Mouse (Mus musculus) myocyte (in vitro differentiated cells): ENCODE results near the gene Selenok. TPM values are rescaled to one million over a fixed set of nuclear protein-coding genes. Genes with fewer than 3 reads are reported as not detected.

ENCODE experiments used
- H3K27me3 ChIP-seq: one replicate; pipeline ENCODE4 v1.6.1; 2011; ENCODE audit not compliant: control insufficient read depth, insufficient read depth, insufficient read length
- H3K36me3 ChIP-seq: one replicate; pipeline ENCODE4 v1.6.1; 2011; ENCODE audit not compliant: control insufficient read depth, insufficient read depth
- H3K4me2 ChIP-seq: one replicate; pipeline ENCODE4 v1.6.1; 2011; ENCODE audit warnings: low read depth, control low read depth
- H3K4me3 ChIP-seq: one replicate; pipeline ENCODE4 v1.5.1; 2011; ENCODE audit warnings: mild to moderate bottlenecking, control low read depth, moderate library complexity
- H3K79me2 ChIP-seq: one replicate; pipeline ENCODE4 v1.6.1; 2011; ENCODE audit not compliant: control insufficient read depth, insufficient read depth
- H3ac ChIP-seq: one replicate; pipeline ENCODE4 v1.6.1; 2011; ENCODE audit not compliant: control insufficient read depth, insufficient read length
- CEBPB ChIP-seq: IDR thresholded peaks from 2 replicates; pipeline ENCODE4 v1.6.1; 2011; ENCODE audit warnings: mild to moderate bottlenecking, moderate library complexity; ENCODE audit not compliant: poor library complexity, insufficient read depth, severe bottlenecking
- E2F4 ChIP-seq: IDR thresholded peaks from one replicate; pipeline ENCODE4 v1.6.1; 2011; ENCODE audit warnings: mild to moderate bottlenecking, control low read depth, moderate library complexity; ENCODE audit not compliant: insufficient read depth
- MAX ChIP-seq: IDR thresholded peaks from one replicate; pipeline ENCODE4 v1.6.1; 2011; ENCODE audit warnings: low read depth, mild to moderate bottlenecking, control low read depth
- MYOD1 ChIP-seq, 3 experiments: IDR thresholded peaks; one replicate each; pipeline ENCODE4 v1.6.1; 2011; ENCODE audit warnings: control low read depth in 2 of 3, low read depth in 2 of 3, mild to moderate bottlenecking in 2 of 3, moderate library complexity in 1 of 3; ENCODE audit not compliant: insufficient read length in 2 of 3, control insufficient read depth in 1 of 3
- MYOG ChIP-seq, 3 experiments: IDR thresholded peaks; one replicate each; pipeline ENCODE4 v1.6.1; 2011; ENCODE audit warnings: control low read depth in 2 of 3, low read depth in 2 of 3, mild to moderate bottlenecking in 2 of 3; ENCODE audit not compliant: insufficient read length in 2 of 3, control insufficient read depth in 1 of 3, insufficient read depth in 1 of 3
- POLR2A ChIP-seq: IDR thresholded peaks from one replicate; pipeline ENCODE4 v1.6.1; 2011; ENCODE audit warnings: low read depth, mild to moderate bottlenecking, control low read depth, moderate library complexity; ENCODE audit not compliant: insufficient read length
- POLR2AphosphoS2 ChIP-seq: IDR thresholded peaks from one replicate; pipeline ENCODE4 v1.6.1; 2011; ENCODE audit warnings: low read depth, control low read depth; ENCODE audit not compliant: insufficient read length
- REST ChIP-seq: IDR thresholded peaks from one replicate; pipeline ENCODE4 v1.6.1; 2011; ENCODE audit warnings: mild to moderate bottlenecking, control low read depth, moderate library complexity; ENCODE audit not compliant: insufficient read depth, insufficient read length
- SRF ChIP-seq: IDR thresholded peaks from one replicate; pipeline ENCODE4 v1.6.1; 2011; ENCODE audit warnings: low read depth; ENCODE audit not compliant: control insufficient read depth, insufficient read length
- TCF12 ChIP-seq: IDR thresholded peaks from one replicate; pipeline ENCODE4 v1.6.1; 2011; ENCODE audit warnings: mild to moderate bottlenecking, control low read depth; ENCODE audit not compliant: poor library complexity, insufficient read depth, severe bottlenecking
- TCF3 ChIP-seq: IDR thresholded peaks from one replicate; pipeline ENCODE4 v1.6.1; 2011; ENCODE audit warnings: low read depth, control low read depth; ENCODE audit not compliant: insufficient read length
- USF1 ChIP-seq: IDR thresholded peaks from one replicate; pipeline ENCODE4 v1.6.1; 2011; ENCODE audit warnings: low read depth, mild to moderate bottlenecking, control low read depth, moderate library complexity
- polyA plus RNA-seq: library from polyadenylated mRNA; unstranded; fragments of >200 nt; fragmentation: generic; extraction: Trizol; gene quantifications from one replicate; pipeline ENCODE4 v1.2.1, GENCODE M21; 2012; ENCODE audit warnings: missing spikeins

Selenok gene
- polyA plus RNA-seq, 1 experiment: 102 TPM

- H3ac ChIP-seq: no peak overlapping the region
- peaks cover 29% of the 10 kb centered on the region for H3K27me3 ChIP-seq
- no peak overlapping the region for H3K4me2 ChIP-seq
- no peak for TF ChIP-seq POLR2AphosphoS2
- TF ChIP-seq CEBPB: no peak
- TF ChIP-seq POLR2A: no peak
- TF ChIP-seq REST: no peak
- no peak for TF ChIP-seq E2F4
- TF ChIP-seq USF1: no peak
- no peak for TF ChIP-seq SRF
- H3K79me2 ChIP-seq: no peaks in the 10 kb centered on the region
- no peaks in the 10 kb centered on the region for H3K36me3 ChIP-seq
- no peak overlapping the region for H3K4me3 ChIP-seq
These were observed 50.3 kb downstream of the Selenok start for GRCm38 (mm10) chr14:30018463-30018801.

- Histone ChIP-seq H3ac (no peak overlapping the region), H3K36me3 (no peaks in the 10 kb centered on the region), H3K27me3 (peaks cover 25% of the 10 kb centered on the region), H3K4me2 (no peak overlapping the region), H3K4me3 (no peak overlapping the region), H3K79me2 (no peaks in the 10 kb centered on the region)
- TF ChIP-seq MYOG (IDR thresholded peaks at IDR 0.05; ENCODE audit: control insufficient read depth in 1 of 3, insufficient read depth in 1 of 3, insufficient read length in 2 of 3, low read depth in 2 of 3) (no peak), SRF (no peak), CEBPB (no peak), TCF12 (no peak), POLR2AphosphoS2 (no peak), USF1 (no peak), E2F4 (no peak), MYOD1 (IDR thresholded peaks at IDR 0.05; ENCODE audit: control insufficient read depth in 1 of 3, insufficient read length in 2 of 3, low read depth in 2 of 3) (no peak), REST (no peak), MAX (no peak), TCF3 (no peak), POLR2A (no peak)
These were observed 50.7 kb downstream of the Selenok start for GRCm38 (mm10) chr14:30018846-30019245.

DNA sequence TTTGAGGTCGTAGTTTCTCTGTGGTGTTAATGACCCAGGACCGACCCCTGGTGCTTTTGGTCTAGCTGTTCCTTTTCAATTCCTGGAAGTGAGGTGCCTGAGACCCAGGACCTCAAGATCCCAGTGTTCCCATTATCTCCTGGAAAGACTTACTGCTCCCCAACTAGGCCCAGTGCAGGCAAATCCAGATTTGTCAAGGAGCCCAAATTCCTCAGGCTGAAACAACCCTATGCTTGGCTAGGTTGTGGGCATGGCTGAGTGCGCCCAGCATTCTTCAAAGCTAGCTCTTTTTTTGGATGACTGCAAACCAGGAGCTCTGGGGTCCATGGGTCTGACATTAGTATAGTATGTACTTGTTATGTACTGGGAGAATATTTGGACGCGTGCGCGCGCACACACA, 51.3 kb downstream of the Selenok start:
- peaks cover 20% of the 10 kb centered on the region for H3K27me3 ChIP-seq
- no peak overlapping the region for H3K4me2 ChIP-seq
- H3K36me3 ChIP-seq: no peaks in the 10 kb centered on the region
- no peak overlapping the region for H3K4me3 ChIP-seq
- TF ChIP-seq MAX (no peak), POLR2AphosphoS2 (no peak), TCF3 (no peak), REST (no peak), USF1 (no peak), TCF12 (no peak), MYOD1 (IDR thresholded peaks at IDR 0.05; ENCODE audit: control insufficient read depth in 1 of 3, insufficient read length in 2 of 3, low read depth in 2 of 3) (no peak), SRF (no peak), MYOG (IDR thresholded peaks at IDR 0.05; ENCODE audit: control insufficient read depth in 1 of 3, insufficient read depth in 1 of 3, insufficient read length in 2 of 3, low read depth in 2 of 3) (no peak), CEBPB (no peak), POLR2A (no peak), E2F4 (no peak)
- no peaks in the 10 kb centered on the region for H3K79me2 ChIP-seq
- H3ac ChIP-seq: no peak overlapping the region

DNA sequence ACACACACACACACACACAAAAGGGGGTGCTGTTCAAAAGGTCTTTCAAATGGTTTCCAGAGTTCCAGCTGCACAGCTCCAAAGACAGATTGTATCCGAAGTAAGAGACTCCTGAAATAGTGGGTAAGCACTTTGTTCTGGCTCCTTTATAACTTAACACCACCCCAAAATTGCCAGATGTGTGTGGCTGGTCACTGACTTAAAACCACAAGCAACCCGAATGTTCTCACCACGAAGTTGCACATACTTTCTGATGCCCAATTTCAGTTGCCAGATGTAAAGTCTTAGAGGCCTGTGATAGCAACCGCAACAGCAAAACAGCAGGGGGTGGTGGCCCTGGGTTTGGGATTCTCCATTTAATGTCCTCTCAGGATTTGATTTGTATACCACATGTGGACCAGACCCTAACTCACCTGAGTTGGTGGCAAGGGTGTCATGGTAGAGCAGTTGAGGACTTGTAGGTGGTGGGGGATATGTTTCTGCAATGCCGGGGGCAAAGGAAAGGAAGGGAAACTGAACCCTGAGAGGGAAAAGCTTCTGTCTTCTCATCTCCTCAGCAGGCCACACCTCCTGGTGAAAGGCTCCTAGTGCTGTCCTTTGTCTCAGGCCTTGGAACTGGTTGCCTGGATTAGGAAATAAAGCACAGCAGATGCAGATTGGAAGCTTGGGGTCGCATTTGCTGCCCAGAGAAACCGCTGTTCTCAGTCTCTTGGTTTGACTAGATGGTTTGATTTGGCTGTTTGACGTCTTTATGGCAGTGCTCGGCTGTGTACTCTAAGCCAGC, 51.9 kb downstream of the Selenok start:
- Histone ChIP-seq H3K4me2 (no peak overlapping the region), H3K36me3 (no peaks in the 10 kb centered on the region), H3ac (no peak overlapping the region), H3K4me3 (no peak overlapping the region), H3K27me3 (peaks cover 14% of the 10 kb centered on the region), H3K79me2 (no peaks in the 10 kb centered on the region)
- TF ChIP-seq MYOD1 (IDR thresholded peaks at IDR 0.05; ENCODE audit: control insufficient read depth in 1 of 3, insufficient read length in 2 of 3, low read depth in 2 of 3) (no peak), MAX (no peak), REST (no peak), CEBPB (no peak), USF1 (no peak), POLR2AphosphoS2 (no peak), MYOG (IDR thresholded peaks at IDR 0.05; ENCODE audit: control insufficient read depth in 1 of 3, insufficient read depth in 1 of 3, insufficient read length in 2 of 3, low read depth in 2 of 3) (no peak), POLR2A (no peak), TCF3 (no peak), E2F4 (no peak), SRF (no peak), TCF12 (no peak)
